Mouse (Mus musculus) forebrain, postnatal 0 days (tissue): Measurements from ENCODE around the gene Acadm. TPM values are rescaled to one million over a fixed set of nuclear protein-coding genes. Genes with fewer than 3 reads are reported as not detected.

ENCODE experiments used
- ATAC-seq: fragments of 200-750 bp; cut with Nextera tagmentation; 2 replicates; pipeline ENCODE4 v1.8.0; 2017; ENCODE audit warnings: mild to moderate bottlenecking, moderate library complexity
- DNase-seq: peaks from one replicate; pipeline ENCODE4 v3.0.0-alpha.2; 2015
- H3K27ac ChIP-seq: fragments of 300-500 bp; sonication (generic); 2 replicates; pipeline ENCODE4 v1.5.1; 2014; ENCODE audit warnings: low read depth, mild to moderate bottlenecking, antibody characterized with exemption, low read length, moderate library complexity, mixed read lengths
- H3K27me3 ChIP-seq: fragments of 300-500 bp; sonication (generic); 2 replicates; pipeline ENCODE4 v1.6.1; 2014; ENCODE audit warnings: mild to moderate bottlenecking, low read length, mixed read lengths; ENCODE audit not compliant: insufficient read depth
- H3K36me3 ChIP-seq: fragments of 300-500 bp; sonication (generic); 2 replicates; pipeline ENCODE4 v1.6.1; 2014; ENCODE audit warnings: mild to moderate bottlenecking, moderate library complexity; ENCODE audit not compliant: insufficient read depth
- H3K4me1 ChIP-seq: fragments of 300-500 bp; sonication (generic); 2 replicates; pipeline ENCODE4 v1.6.1; 2014; ENCODE audit warnings: antibody characterized with exemption; ENCODE audit not compliant: insufficient read depth
- H3K4me2 ChIP-seq: fragments of 300-500 bp; sonication (generic); 2 replicates; pipeline ENCODE4 v1.6.1; 2014; ENCODE audit warnings: low read depth, mild to moderate bottlenecking, moderate library complexity
- H3K4me3 ChIP-seq: fragments of 300-500 bp; sonication (generic); 2 replicates; pipeline ENCODE4 v1.5.1; 2014; ENCODE audit warnings: low read depth, low read length, mixed read lengths
- H3K9ac ChIP-seq: fragments of 300-500 bp; sonication (generic); 2 replicates; pipeline ENCODE4 v1.6.1; 2014; ENCODE audit warnings: mild to moderate bottlenecking
- H3K9me3 ChIP-seq: fragments of 300-500 bp; sonication (generic); 2 replicates; pipeline ENCODE4 v1.6.1; 2016; ENCODE audit warnings: low read length
- CTCF ChIP-seq: sonication (generic); IDR thresholded peaks from 2 replicates; pipeline ENCODE4 v1.5.1; 2016; ENCODE audit warnings: antibody characterized with exemption, control low read depth, low read depth
- WGBS: fragments of 180-500 bp; shearing (Covaris S2); extraction: QIAGEN DNeasy Blood & Tissue Kit; methylation state at CpG from one replicate; pipeline ENCODE4 v1.1.7; 2014; 5-methylcytosine and 5-hydroxymethylcytosine counted together
- polyA plus RNA-seq: library from polyadenylated mRNA; unstranded; fragments of >200 nt; fragmentation: Nextera tagmentation; extraction: Ambion mirVana; gene quantifications from 2 replicates; pipeline ENCODE4 v1.2.1, GENCODE M21; 2015
- total RNA-seq: library from RNA; depleted of rRNA; stranded (reverse); fragments of >200 nt; gene quantifications from 2 replicates; pipeline ENCODE4 v1.2.3, GENCODE M21; 2014

Acadm gene
- total and polyA plus RNA-seq, 2 experiments from 2014 or later, result 32.4 to 40.1 TPM

DNA sequence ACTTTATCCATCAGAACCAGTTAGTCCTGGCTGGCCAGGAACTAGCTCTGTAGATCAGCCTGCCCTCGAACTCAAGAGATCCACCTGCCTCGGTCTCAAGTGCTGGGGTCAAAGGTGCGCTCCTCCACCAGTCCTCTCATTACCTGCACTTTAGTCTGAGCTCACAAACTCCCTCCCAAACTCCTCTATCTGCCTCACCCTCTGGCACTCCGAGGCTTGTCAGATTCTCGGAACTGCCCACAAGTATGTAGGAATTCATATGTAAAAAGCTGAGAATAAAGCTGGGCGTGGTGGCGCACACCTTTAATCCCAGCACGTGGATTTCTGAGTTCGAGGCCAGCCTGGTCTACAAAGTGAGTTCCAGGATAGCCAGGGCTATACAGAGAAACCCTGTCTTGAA lies 3.9 kb downstream of the Acadm start:
- no peak overlapping the region for H3K4me3 ChIP-seq
- ATAC-seq (no peak), DNase-seq (no peak)
- no peak overlapping the region for H3K4me2 ChIP-seq
- 93% methylated on average over 9 of the region's 9 CpGs for WGBS
- no peaks in the 10 kb centered on the region for H3K36me3 ChIP-seq
- H3K27ac ChIP-seq, result no peak overlapping the region
- H3K4me1 ChIP-seq, result 0 out of 2 replicates have a peak, but pooled peaks cover 4% of the 10 kb centered on the region
- no peaks in the 10 kb centered on the region for H3K27me3 ChIP-seq
- H3K9ac ChIP-seq, result no peak overlapping the region
- TF ChIP-seq CTCF, result no peak
- no peaks in the 10 kb centered on the region for H3K9me3 ChIP-seq

GRCm38 (mm10) chr3:153940021-153940420 lies 4.4 kb downstream of the Acadm start:
- WGBS, result 84% methylated on average over 8 of the region's 8 CpGs
- Histone ChIP-seq H3K27ac (no peak overlapping the region), H3K27me3 (no peaks in the 10 kb centered on the region), H3K4me2 (no peak overlapping the region), H3K4me1 (0 out of 2 replicates have a peak, but pooled peaks cover 4% of the 10 kb centered on the region), H3K9ac (no peak overlapping the region), H3K36me3 (no peaks in the 10 kb centered on the region), H3K4me3 (no peak overlapping the region), H3K9me3 (no peaks in the 10 kb centered on the region)
- no peak for TF ChIP-seq CTCF
- DNase-seq (no peak), ATAC-seq (no peak)

- ATAC-seq, result no peak
- H3K9ac ChIP-seq, result no peak overlapping the region
- no peaks in the 10 kb centered on the region for H3K4me1 ChIP-seq
- H3K27me3 ChIP-seq, result no peaks in the 10 kb centered on the region
- H3K4me2 ChIP-seq, result no peak overlapping the region
- 92% methylated on average over 17 of the region's 17 CpGs for WGBS
- no peak overlapping the region for H3K4me3 ChIP-seq
- H3K27ac ChIP-seq, result no peak overlapping the region
- peaks cover 10% of the 10 kb centered on the region; the same call in 1 of the 2 replicates for H3K36me3 ChIP-seq
- H3K9me3 ChIP-seq, result no peaks in the 10 kb centered on the region
- no peak for TF ChIP-seq CTCF
- no peak for DNase-seq
Measured at GRCm38 (mm10) chr3:153937116-153937810, 7.2 kb downstream of the Acadm start.

DNA sequence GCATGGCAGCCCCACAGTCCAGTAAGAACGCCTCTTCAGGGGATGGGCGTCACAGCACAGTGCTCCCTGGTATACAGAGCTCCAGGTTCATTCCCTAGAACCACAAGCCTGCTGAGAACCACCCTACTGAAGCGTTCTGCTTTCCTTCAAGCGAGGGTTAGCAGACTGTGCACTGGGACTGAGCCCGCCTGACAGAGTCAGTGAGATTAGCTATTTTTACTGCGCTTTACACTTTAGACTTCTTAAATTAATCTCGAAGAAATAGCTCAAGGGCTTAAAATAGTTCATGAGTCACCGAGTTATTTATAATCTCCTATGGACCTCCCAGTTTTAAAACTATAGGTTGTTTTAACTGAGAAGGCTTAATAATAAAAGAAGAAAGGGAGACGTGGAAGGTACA lies 8.6 kb downstream of the Acadm start:
- ATAC-seq (peak; percentile 32; the same call in 1 of the 2 replicates), DNase-seq (no peak)
- no peak overlapping the region for H3K27ac ChIP-seq
- peaks cover 10% of the 10 kb centered on the region; the same call in 1 of the 2 replicates for H3K36me3 ChIP-seq
- H3K27me3 ChIP-seq, result no peaks in the 10 kb centered on the region
- WGBS, result 92% methylated on average over 9 of the region's 9 CpGs
- no peak overlapping the region for H3K4me2 ChIP-seq
- no peak for TF ChIP-seq CTCF
- H3K4me3 ChIP-seq, result no peak overlapping the region
- no peaks in the 10 kb centered on the region for H3K4me1 ChIP-seq
- no peaks in the 10 kb centered on the region for H3K9me3 ChIP-seq
- no peak overlapping the region for H3K9ac ChIP-seq

- Histone ChIP-seq H3K9me3 (no peaks in the 10 kb centered on the region), H3K27me3 (no peaks in the 10 kb centered on the region), H3K4me1 (no peaks in the 10 kb centered on the region), H3K9ac (no peak overlapping the region), H3K27ac (no peak overlapping the region), H3K36me3 (peaks cover 10% of the 10 kb centered on the region; the same call in 1 of the 2 replicates), H3K4me2 (no peak overlapping the region), H3K4me3 (no peak overlapping the region)
- 94% methylated on average over 5 of the region's 5 CpGs for WGBS
- no peak for DNase-seq
- no peak for ATAC-seq
- no peak for TF ChIP-seq CTCF
Measured at GRCm38 (mm10) chr3:153932461-153932860, 12.0 kb downstream of the Acadm start.

GRCm38 (mm10) chr3:153929526-153929925 lies 14.9 kb downstream of the Acadm start:
- peaks cover 17% of the 10 kb centered on the region for H3K36me3 ChIP-seq
- no peak overlapping the region for H3K27ac ChIP-seq
- no peaks in the 10 kb centered on the region for H3K27me3 ChIP-seq
- H3K4me3 ChIP-seq, result no peak overlapping the region
- no peak for DNase-seq
- ATAC-seq, result no peak
- H3K4me2 ChIP-seq, result no peak overlapping the region
- H3K9me3 ChIP-seq, result no peaks in the 10 kb centered on the region
- 96% methylated on average over 11 of the region's 11 CpGs for WGBS
- no peak overlapping the region for H3K9ac ChIP-seq
- TF ChIP-seq CTCF, result no peak
- H3K4me1 ChIP-seq, result no peaks in the 10 kb centered on the region

- TF ChIP-seq CTCF, result no peak
- ATAC-seq, result no peak
- Histone ChIP-seq H3K4me2 (no peak overlapping the region), H3K27me3 (no peaks in the 10 kb centered on the region), H3K4me1 (no peaks in the 10 kb centered on the region), H3K9ac (no peak overlapping the region), H3K9me3 (no peaks in the 10 kb centered on the region), H3K36me3 (peaks cover 11% of the 10 kb centered on the region; the same call in 1 of the 2 replicates), H3K27ac (no peak overlapping the region), H3K4me3 (no peak overlapping the region)
- DNase-seq, result no peak
- 87% methylated on average over 7 of the region's 7 CpGs for WGBS
Measured at GRCm38 (mm10) chr3:153926333-153926732, 18.1 kb downstream of the Acadm start.
